Mouse (Mus musculus): ENCODE data around the gene Bbs2.

DNA sequence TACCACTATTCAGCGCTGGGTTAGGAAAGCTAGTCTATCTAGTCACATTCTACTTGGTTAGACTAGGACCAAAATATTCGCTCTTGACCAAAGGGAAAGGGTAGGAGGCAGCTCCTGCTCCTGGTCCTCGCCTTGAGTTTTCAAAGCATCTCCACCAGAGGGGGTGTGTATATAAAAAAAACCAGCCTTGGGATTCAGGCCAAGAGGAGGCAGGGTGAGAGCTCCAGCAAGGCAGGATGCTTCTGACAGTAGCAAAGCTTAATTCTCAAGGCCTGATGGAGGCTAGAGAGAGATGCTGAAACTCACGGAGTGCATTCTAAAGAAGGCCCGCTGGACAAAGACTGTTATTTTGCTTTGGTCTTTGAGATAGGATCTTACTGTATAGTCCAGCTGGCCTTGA, 5.4 kb upstream of the Bbs2 start:
- TF ChIP-seq CTCF (IDR thresholded peaks at IDR 0.05; ENCODE audit: low read depth) (0 out of 2 replicates have a peak, but pooled peaks have one; percentile 15), EP300 (IDR thresholded peaks at IDR 0.05; ENCODE audit: low read depth) (no peak)

Data from liver, embryonic 14.5 days (tissue).